Mouse (Mus musculus): ENCODE data around the gene Btbd9. TPM values are rescaled to one million over a fixed set of nuclear protein-coding genes. Genes with fewer than 3 reads are reported as not detected.

The Btbd9 gene
- polyA plus RNA-seq, 1 experiment from 2014 or later, result 40.6 TPM

DNA sequence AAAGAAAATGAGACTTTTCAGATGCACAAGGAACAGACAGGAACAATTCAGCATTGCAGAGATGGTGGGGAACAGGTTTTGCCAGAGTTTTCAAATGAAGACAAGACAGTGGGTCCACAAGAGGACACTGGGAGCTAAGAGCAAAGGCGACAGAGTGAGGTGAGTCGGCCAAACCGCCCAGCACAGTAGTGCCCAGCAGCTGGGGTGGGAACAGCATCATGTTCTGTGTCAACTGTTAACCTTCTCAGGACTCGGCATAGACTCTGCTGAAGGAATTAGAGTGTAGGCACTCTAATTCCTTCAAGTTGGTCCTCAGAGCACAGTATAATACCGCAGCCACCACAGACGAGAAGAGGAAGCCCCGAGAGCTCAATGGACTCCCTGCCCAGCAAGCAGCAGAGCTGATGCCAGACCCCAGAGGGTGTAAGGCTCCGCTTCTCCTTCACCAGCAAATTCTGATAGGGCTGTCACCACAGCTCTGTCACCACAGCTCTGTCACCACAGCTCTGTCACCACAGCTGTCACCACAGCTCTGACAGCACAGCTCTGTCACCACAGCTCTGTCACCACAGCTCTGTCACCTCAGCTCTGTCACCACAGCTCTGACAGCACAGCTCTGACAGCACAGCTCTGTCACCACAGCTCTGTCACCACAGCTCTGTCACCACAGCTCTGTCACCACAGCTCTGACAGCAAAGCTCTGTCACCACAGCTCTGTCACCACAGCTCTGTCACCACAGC, 57.7 kb downstream of the Btbd9 start:
- Histone ChIP-seq H3K4me3 (ENCODE audit: low read depth, low read length) (no peak overlapping the region), H3K27me3 (replicated peaks; ENCODE audit: insufficient read depth, low read length) (no peaks in the 10 kb centered on the region), H3K9ac (replicated peaks; ENCODE audit: low read depth) (no peak overlapping the region), H3K4me1 (ENCODE audit: insufficient read depth, low read depth, low read length) (no peaks in the 10 kb centered on the region), H3K9me3 (ENCODE audit: low read length) (no peaks in the 10 kb centered on the region), H3K27ac (ENCODE audit: low read length) (no peak overlapping the region), H3K36me3 (ENCODE audit: insufficient read depth, low read length) (no peaks in the 10 kb centered on the region), H3K4me2 (replicated peaks; ENCODE audit: low read depth, low read length) (no peak overlapping the region)
- DNase-seq (ENCODE audit: low spot score) (no peak), ATAC-seq (no peak)
- TF ChIP-seq EP300 (IDR thresholded peaks at IDR 0.05) (no peak), CTCF (IDR thresholded peaks at IDR 0.05) (no peak)
- WGBS, result 69% methylated on average over 8 of the region's 8 CpGs

- ATAC-seq, result no peak
- TF ChIP-seq EP300 (IDR thresholded peaks at IDR 0.05) (no peak), CTCF (IDR thresholded peaks at IDR 0.05) (no peak)
These were observed 59.5 kb downstream of the Btbd9 start for GRCm38 (mm10) chr17:30516580-30517340.

GRCm38 (mm10) chr17:30515401-30515800, 60.9 kb downstream of the Btbd9 start:
- Histone ChIP-seq H3K9me3 (ENCODE audit: low read length) (no peaks in the 10 kb centered on the region), H3K36me3 (ENCODE audit: insufficient read depth, low read length) (0 out of 2 replicates have a peak, but pooled peaks cover 4% of the 10 kb centered on the region), H3K4me1 (ENCODE audit: insufficient read depth, low read depth, low read length) (no peaks in the 10 kb centered on the region), H3K27ac (ENCODE audit: low read length) (no peak overlapping the region), H3K9ac (replicated peaks; ENCODE audit: low read depth) (no peak overlapping the region), H3K27me3 (replicated peaks; ENCODE audit: insufficient read depth, low read length) (no peaks in the 10 kb centered on the region), H3K4me3 (ENCODE audit: low read depth, low read length) (no peak overlapping the region), H3K4me2 (replicated peaks; ENCODE audit: low read depth, low read length) (no peak overlapping the region)
- no peak for TF ChIP-seq CTCF (IDR thresholded peaks at IDR 0.05)
- TF ChIP-seq EP300 (IDR thresholded peaks at IDR 0.05), result no peak
- 91% methylated on average over 8 of the region's 8 CpGs for WGBS
- DNase-seq (ENCODE audit: low spot score) (no peak), ATAC-seq (no peak)

More at GRCm38 (mm10) chr17:30516580-30517340, 59.5 kb downstream of the Btbd9 start:
- 90% methylated on average over 10 of the region's 10 CpGs for WGBS
- Histone ChIP-seq H3K9me3 (ENCODE audit: low read length) (no peaks in the 10 kb centered on the region), H3K36me3 (ENCODE audit: insufficient read depth, low read length) (0 out of 2 replicates have a peak, but pooled peaks cover 4% of the 10 kb centered on the region), H3K4me2 (replicated peaks; ENCODE audit: low read depth, low read length) (no peak overlapping the region), H3K4me3 (ENCODE audit: low read depth, low read length) (no peak overlapping the region), H3K9ac (replicated peaks; ENCODE audit: low read depth) (no peak overlapping the region), H3K27ac (ENCODE audit: low read length) (no peak overlapping the region), H3K27me3 (replicated peaks; ENCODE audit: insufficient read depth, low read length) (no peaks in the 10 kb centered on the region), H3K4me1 (ENCODE audit: insufficient read depth, low read depth, low read length) (no peaks in the 10 kb centered on the region)
- no peak for DNase-seq (ENCODE audit: low spot score)

GRCm38 (mm10) chr17:30513034-30513433, 63.3 kb downstream of the Btbd9 start:
- 0 out of 2 replicates have a peak, but pooled peaks cover 4% of the 10 kb centered on the region for H3K36me3 ChIP-seq (ENCODE audit: insufficient read depth, low read length)
- no peak for TF ChIP-seq CTCF (IDR thresholded peaks at IDR 0.05)
- TF ChIP-seq EP300 (IDR thresholded peaks at IDR 0.05), result no peak
- no peaks in the 10 kb centered on the region for H3K4me1 ChIP-seq (ENCODE audit: insufficient read depth, low read depth, low read length)
- H3K9me3 ChIP-seq (ENCODE audit: low read length), result no peaks in the 10 kb centered on the region
- DNase-seq (ENCODE audit: low spot score) (no peak), ATAC-seq (no peak)
- no peak overlapping the region for H3K4me2 ChIP-seq (replicated peaks; ENCODE audit: low read depth, low read length)
- no peak overlapping the region for H3K27ac ChIP-seq (ENCODE audit: low read length)
- H3K9ac ChIP-seq (replicated peaks; ENCODE audit: low read depth), result no peak overlapping the region
- H3K4me3 ChIP-seq (ENCODE audit: low read depth, low read length), result no peak overlapping the region
- 86% methylated on average over 9 of the region's 9 CpGs for WGBS
- no peaks in the 10 kb centered on the region for H3K27me3 ChIP-seq (replicated peaks; ENCODE audit: insufficient read depth, low read length)

GRCm38 (mm10) chr17:30512531-30512930, 63.8 kb downstream of the Btbd9 start:
- WGBS, result 78% methylated on average over 7 of the region's 7 CpGs
- ATAC-seq, result no peak

GRCm38 (mm10) chr17:30512007-30512406, 64.3 kb downstream of the Btbd9 start:
- H3K36me3 ChIP-seq (ENCODE audit: insufficient read depth, low read length), result 0 out of 2 replicates have a peak, but pooled peaks cover 4% of the 10 kb centered on the region
- H3K4me2 ChIP-seq (replicated peaks; ENCODE audit: low read depth, low read length), result no peak overlapping the region
- no peaks in the 10 kb centered on the region for H3K27me3 ChIP-seq (replicated peaks; ENCODE audit: insufficient read depth, low read length)
- no peak overlapping the region for H3K9ac ChIP-seq (replicated peaks; ENCODE audit: low read depth)
- DNase-seq (ENCODE audit: low spot score), result no peak
- no peak for ATAC-seq
- H3K4me1 ChIP-seq (ENCODE audit: insufficient read depth, low read depth, low read length), result no peaks in the 10 kb centered on the region
- WGBS, result 83% methylated on average over 3 of the region's 4 CpGs
- TF ChIP-seq EP300 (IDR thresholded peaks at IDR 0.05) (no peak), CTCF (IDR thresholded peaks at IDR 0.05) (peak; percentile 8; the same call in 1 of the 2 replicates)
- H3K27ac ChIP-seq (ENCODE audit: low read length), result no peak overlapping the region
- no peak overlapping the region for H3K4me3 ChIP-seq (ENCODE audit: low read depth, low read length)
- H3K9me3 ChIP-seq (ENCODE audit: low read length), result no peaks in the 10 kb centered on the region

More at GRCm38 (mm10) chr17:30512531-30512930, 63.8 kb downstream of the Btbd9 start:
- Histone ChIP-seq H3K9me3 (ENCODE audit: low read length) (no peaks in the 10 kb centered on the region), H3K9ac (replicated peaks; ENCODE audit: low read depth) (no peak overlapping the region), H3K27me3 (replicated peaks; ENCODE audit: insufficient read depth, low read length) (no peaks in the 10 kb centered on the region), H3K36me3 (ENCODE audit: insufficient read depth, low read length) (0 out of 2 replicates have a peak, but pooled peaks cover 4% of the 10 kb centered on the region), H3K4me3 (ENCODE audit: low read depth, low read length) (no peak overlapping the region), H3K4me2 (replicated peaks; ENCODE audit: low read depth, low read length) (no peak overlapping the region), H3K27ac (ENCODE audit: low read length) (no peak overlapping the region), H3K4me1 (ENCODE audit: insufficient read depth, low read depth, low read length) (no peaks in the 10 kb centered on the region)
- TF ChIP-seq EP300 (IDR thresholded peaks at IDR 0.05) (no peak), CTCF (IDR thresholded peaks at IDR 0.05) (no peak)
- no peak for DNase-seq (ENCODE audit: low spot score)
